Mouse (Mus musculus) MEL (cell line): ENCODE results near the gene Islr2. TPM values are rescaled to one million over a fixed set of nuclear protein-coding genes. Genes with fewer than 3 reads are reported as not detected.
"Not testable (repeated sequence)": the region's sequence is repeated elsewhere in the genome, so short reads cannot be mapped to it uniquely, and the experiment has no call there.

Experiments used
- DNase-seq: peaks from one replicate; pipeline ENCODE4 v3.0.0; 2011; ENCODE audit warnings: low read depth, low spot score
- H3K27ac ChIP-seq: 2 replicates; pipeline ENCODE4 v1.5.1; 2012; ENCODE audit warnings: low read depth, mild to moderate bottlenecking, control low read depth, low read length, moderate library complexity; ENCODE audit not compliant: control insufficient read depth
- H3K27me3 ChIP-seq, 2 experiments: fragments of 150-350 bp in 1 of 2; sonication (generic) in 1 of 2; 2 replicates each; pipeline ENCODE4 v1.6.1; 2012; ENCODE audit warnings: low read length in 2 of 2, mild to moderate bottlenecking in 2 of 2, improper control_type of control experiment in 1 of 2, moderate library complexity in 1 of 2; ENCODE audit not compliant: insufficient read depth in 2 of 2, control insufficient read depth in 1 of 2
- H3K36me3 ChIP-seq, 2 experiments: 2 replicates each; pipeline ENCODE4 v1.6.1; 2012 to 2014; ENCODE audit warnings: low read length in 2 of 2, improper control_type of control experiment in 1 of 2, inconsistent platforms in 1 of 2, mild to moderate bottlenecking in 1 of 2; ENCODE audit not compliant: insufficient read depth in 2 of 2, control insufficient read depth in 1 of 2
- H3K4me1 ChIP-seq, 2 experiments: fragments of 150-350 bp in 1 of 2; sonication (generic) in 1 of 2; 2 replicates each; pipeline ENCODE4 v1.6.1; 2012; ENCODE audit warnings: low read length in 2 of 2, improper control_type of control experiment in 1 of 2, mild to moderate bottlenecking in 1 of 2; ENCODE audit not compliant: insufficient read depth in 2 of 2, control insufficient read depth in 1 of 2
- H3K4me3 ChIP-seq, 2 experiments: fragments of 150-350 bp in 1 of 2; sonication (generic) in 1 of 2; 2 replicates each; pipeline ENCODE4 v1.5.1; 2012; ENCODE audit warnings: low read depth in 2 of 2, low read length in 2 of 2, mild to moderate bottlenecking in 2 of 2, moderate library complexity in 2 of 2, control low read depth in 1 of 2, improper control_type of control experiment in 1 of 2; ENCODE audit not compliant: control insufficient read depth in 1 of 2, insufficient read depth in 1 of 2
- H3K79me2 ChIP-seq: 2 replicates; pipeline ENCODE4 v1.6.1; 2012; ENCODE audit warnings: mild to moderate bottlenecking, low read length, moderate library complexity; ENCODE audit not compliant: control insufficient read depth, poor library complexity, insufficient read depth
- H3K9ac ChIP-seq: 2 replicates; pipeline ENCODE4 v1.6.1; 2012; ENCODE audit warnings: low read depth, mild to moderate bottlenecking, control low read depth, low read length, moderate library complexity; ENCODE audit not compliant: control insufficient read depth, poor library complexity, severe bottlenecking
- H3K9me3 ChIP-seq: fragments of 150-350 bp; sonication (generic); replicated peaks from 2 replicates; pipeline ENCODE4 v1.6.1; 2012; ENCODE audit warnings: mild to moderate bottlenecking, low read length, improper control_type of control experiment, moderate library complexity; ENCODE audit not compliant: insufficient read depth
- CHD2 ChIP-seq: IDR thresholded peaks from 2 replicates; pipeline ENCODE4 v1.6.1; 2011; ENCODE audit warnings: low read length, improper control_type of control experiment
- CTCF ChIP-seq, 3 experiments: IDR thresholded peaks in 2 of 3; conservative IDR thresholded peaks in 1 of 3; 2 replicates each; pipeline ENCODE4 v1.5.1; 2011 to 2012; ENCODE audit warnings: low read length in 3 of 3, low read depth in 2 of 3, mild to moderate bottlenecking in 2 of 3, improper control_type of control experiment in 1 of 3, inconsistent platforms in 1 of 3, mixed read lengths in 1 of 3, moderate library complexity in 1 of 3; ENCODE audit not compliant: control insufficient read depth in 1 of 3, insufficient read depth in 1 of 3, poor library complexity in 1 of 3, severe bottlenecking in 1 of 3
- E2F4 ChIP-seq: IDR thresholded peaks from 2 replicates; pipeline ENCODE4 v1.6.1; 2011; ENCODE audit warnings: low read depth, low read length, improper control_type of control experiment, borderline replicate concordance
- ELF1 ChIP-seq: IDR thresholded peaks from 2 replicates; pipeline ENCODE4 v1.6.1; 2014; ENCODE audit warnings: low read depth, mild to moderate bottlenecking, inconsistent platforms, low read length, improper control_type of control experiment, moderate library complexity
- EP300 ChIP-seq, 2 experiments: IDR thresholded peaks; 2 replicates each; pipeline ENCODE4 v1.6.1; 2011; ENCODE audit warnings: improper control_type of control experiment in 2 of 2, low read length in 2 of 2, low read depth in 1 of 2, mild to moderate bottlenecking in 1 of 2
- GABPA ChIP-seq: IDR thresholded peaks from 2 replicates; pipeline ENCODE4 v1.6.1; 2012; ENCODE audit warnings: low read depth, mild to moderate bottlenecking, inconsistent platforms, low read length, improper control_type of control experiment, moderate library complexity
- HCFC1 ChIP-seq: IDR thresholded peaks from 2 replicates; pipeline ENCODE4 v1.6.1; 2012; ENCODE audit warnings: low read depth, mild to moderate bottlenecking, inconsistent platforms, low read length, improper control_type of control experiment, moderate library complexity
- MAX ChIP-seq: IDR thresholded peaks from 2 replicates; pipeline ENCODE4 v1.6.1; 2011; ENCODE audit warnings: low read length, improper control_type of control experiment
- MAZ ChIP-seq: IDR thresholded peaks from 2 replicates; pipeline ENCODE4 v1.6.1; 2012; ENCODE audit warnings: low read depth, mild to moderate bottlenecking, inconsistent platforms, low read length, improper control_type of control experiment
- MEF2A ChIP-seq: IDR thresholded peaks from 2 replicates; pipeline ENCODE4 v1.6.1; 2014; ENCODE audit warnings: low read depth, mild to moderate bottlenecking, inconsistent platforms, low read length, improper control_type of control experiment; ENCODE audit not compliant: poor library complexity, insufficient replicate concordance, severe bottlenecking; ENCODE audit errors: extremely low read depth
- NELFE ChIP-seq: IDR thresholded peaks from 2 replicates; pipeline ENCODE4 v1.6.1; 2011; ENCODE audit warnings: low read depth, low read length, improper control_type of control experiment
- NRF1 ChIP-seq: IDR thresholded peaks from 2 replicates; pipeline ENCODE4 v1.6.1; 2014; ENCODE audit warnings: low read depth, mild to moderate bottlenecking, inconsistent platforms, low read length, improper control_type of control experiment, moderate library complexity; ENCODE audit not compliant: poor library complexity, insufficient read depth, severe bottlenecking
- POLR2AphosphoS2 ChIP-seq: IDR thresholded peaks from 2 replicates; pipeline ENCODE4 v1.6.1; 2011; ENCODE audit warnings: low read length, improper control_type of control experiment
- POLR2AphosphoS5 ChIP-seq: IDR thresholded peaks from 2 replicates; pipeline ENCODE4 v1.6.1; 2012; ENCODE audit warnings: low read depth, borderline replicate concordance, mild to moderate bottlenecking, inconsistent platforms, low read length, moderate library complexity, mixed read lengths
- RCOR1 ChIP-seq: IDR thresholded peaks from 2 replicates; pipeline ENCODE4 v1.6.1; 2012; ENCODE audit warnings: low read depth, mild to moderate bottlenecking, inconsistent platforms, low read length, improper control_type of control experiment
- SMC3 ChIP-seq: IDR thresholded peaks from 2 replicates; pipeline ENCODE4 v1.6.1; 2011; ENCODE audit warnings: low read depth, low read length, improper control_type of control experiment
- TCF12 ChIP-seq: IDR thresholded peaks from 2 replicates; pipeline ENCODE4 v1.6.1; 2014; ENCODE audit warnings: low read depth, mild to moderate bottlenecking, inconsistent platforms, low read length, improper control_type of control experiment, moderate library complexity
- UBTF ChIP-seq: IDR thresholded peaks from 2 replicates; pipeline ENCODE4 v1.6.1; 2012; ENCODE audit warnings: low read depth, mild to moderate bottlenecking, inconsistent platforms, low read length, improper control_type of control experiment, moderate library complexity, borderline replicate concordance; ENCODE audit not compliant: insufficient read depth
- ZKSCAN1 ChIP-seq: IDR thresholded peaks from 2 replicates; pipeline ENCODE4 v1.6.1; 2012; ENCODE audit warnings: low read depth, mild to moderate bottlenecking, inconsistent platforms, low read length, improper control_type of control experiment, moderate library complexity
- ZMIZ1 ChIP-seq: IDR thresholded peaks from 2 replicates; pipeline ENCODE4 v1.6.1; 2012; ENCODE audit warnings: low read depth, mild to moderate bottlenecking, inconsistent platforms, low read length, improper control_type of control experiment, moderate library complexity
- polyA plus RNA-seq, 2 experiments: library from polyadenylated mRNA; stranded (reverse) in 1 of 2; unstranded in 1 of 2; fragments of >175 nt in 1 of 2; fragments of >200 nt in 1 of 2; gene quantifications; 2 replicates each; pipeline versions ENCODE4 v1.2.1 to v1.2.4; 2012; ENCODE audit warnings: low replicate concordance in 2 of 2, low read depth in 1 of 2; ENCODE audit not compliant: insufficient read length in 2 of 2, insufficient read depth in 1 of 2, missing spikeins in 1 of 2
- total RNA-seq: library from RNA; depleted of rRNA; stranded (reverse); fragments of 300-350 nt; gene quantifications from 2 replicates; pipeline ENCODE4 v1.2.3, GENCODE M21; 2012

Gene Islr2
- total and polyA plus RNA-seq, 3 experiments: 0.15 to 0.17 TPM; not detected in 1

DNA sequence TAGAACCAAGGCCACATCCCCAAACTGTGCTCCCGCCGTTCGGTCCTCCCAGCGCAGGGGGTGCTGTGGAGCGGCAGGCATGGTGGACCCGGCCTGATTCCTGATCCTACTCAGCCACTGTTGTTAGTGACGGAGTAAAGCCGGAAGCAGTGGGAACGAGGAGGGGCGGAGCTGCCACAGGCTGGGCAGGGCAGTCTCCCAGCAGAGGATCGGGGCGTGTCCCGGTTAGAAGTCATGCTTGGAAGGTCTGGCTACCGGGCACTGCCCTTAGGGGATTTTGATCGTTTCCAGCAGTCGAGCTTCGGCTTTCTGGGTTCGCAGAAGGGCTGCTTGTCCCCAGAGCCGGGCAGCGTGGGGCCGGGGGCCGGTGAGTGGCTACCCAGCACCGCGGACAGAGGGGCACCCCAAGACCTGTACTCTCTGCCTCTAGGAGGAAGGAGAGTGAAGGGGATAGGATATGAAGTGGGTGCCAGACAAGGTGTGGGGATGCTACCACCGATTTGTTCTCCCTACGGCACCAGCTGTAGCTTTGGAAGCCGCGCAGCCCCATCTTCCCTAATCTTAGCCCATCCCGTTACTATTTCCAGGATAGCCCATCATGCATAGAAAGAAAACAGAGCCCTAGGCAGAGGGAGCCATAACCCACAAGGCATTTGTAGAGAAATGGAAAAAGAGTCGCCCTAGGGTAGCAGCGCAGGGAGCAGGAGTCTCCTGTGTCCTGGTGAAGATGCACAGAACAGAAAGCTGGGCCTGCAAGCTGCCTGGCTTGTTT lies 49.1 kb upstream of the Islr2 start, which contains the start of gene Stoml1 (continued):
- TF ChIP-seq ZMIZ1: peak; percentile 70; the same call in 1 of the 2 replicates
- peak; percentile 58; the same call in 1 of the 2 replicates for TF ChIP-seq POLR2AphosphoS2
- no peak for TF ChIP-seq ZKSCAN1
- 0 out of 2 replicates have a peak, but pooled peaks have one; percentile 10 for TF ChIP-seq MAX
- TF ChIP-seq POLR2AphosphoS5: no peak
- no peak for TF ChIP-seq CHD2
- no peak for TF ChIP-seq RCOR1
- no peak for TF ChIP-seq E2F4
- peak in 1 of 2 experiments; percentile 46; a peak in 2 of 4 replicates for TF ChIP-seq EP300 (IDR thresholded peaks at IDR 0.05; ENCODE audit: low read depth in 1 of 2, low read length in 2 of 2)
- TF ChIP-seq GABPA: peak; percentile 80; the same call in 1 of the 2 replicates
- TF ChIP-seq ELF1: peak; percentile 97
- peak; percentile 83 for TF ChIP-seq NELFE
- no peak for TF ChIP-seq UBTF
- peak; percentile 82 to 94 (median 86) for TF ChIP-seq CTCF (IDR thresholded peaks at IDR 0.05 in 2 of 3, conservative IDR thresholded peaks at IDR 0.05 in 1 of 3; ENCODE audit: control insufficient read depth in 1 of 3, insufficient read depth in 1 of 3, low read depth in 2 of 3, low read length in 3 of 3, poor library complexity in 1 of 3, severe bottlenecking in 1 of 3)
- no peak for TF ChIP-seq SMC3
- TF ChIP-seq MAZ: no peak
- peak; percentile 94 for TF ChIP-seq HCFC1
- no peak for TF ChIP-seq MEF2A
- no peak; the same call in 1 of the 2 replicates for TF ChIP-seq NRF1
- TF ChIP-seq TCF12: peak; percentile 54; the same call in 1 of the 2 replicates
- TF ChIP-seq, all 39 proteins: peak for 16

DNA sequence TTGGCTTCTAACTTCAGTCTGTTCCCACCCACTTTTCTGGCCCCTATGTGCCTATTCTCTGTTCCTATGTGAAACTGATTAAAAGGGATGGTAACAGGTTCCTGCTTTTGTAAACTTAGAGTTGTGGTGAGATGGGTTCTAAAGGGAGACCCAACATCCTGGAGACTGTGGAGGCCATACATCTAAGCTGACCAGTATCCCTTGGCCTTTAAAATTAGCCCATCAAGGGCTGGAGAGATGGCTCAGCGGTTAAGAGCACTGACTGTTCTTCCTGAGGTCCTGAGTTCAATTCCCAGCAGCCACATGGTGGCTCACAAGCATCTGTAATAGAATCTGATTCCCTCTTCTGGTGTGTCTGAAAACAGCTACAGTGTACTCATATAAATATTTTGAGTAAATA lies 46.6 kb upstream of the Islr2 start:
- H3K9me3 ChIP-seq, H3K27ac ChIP-seq, H3K9ac ChIP-seq, DNase-seq, H3K27me3 ChIP-seq, H3K4me3 ChIP-seq: not testable (repeated sequence)
- Histone ChIP-seq H3K4me1 (peaks cover 2 to 11% of the 10 kb centered on the region in 2 experiments), H3K36me3 (peaks cover 0 to 15% of the 10 kb centered on the region in 2 experiments; a peak in 2 of 4 replicates), H3K79me2 (peaks cover 22% of the 10 kb centered on the region)
